Mouse (Mus musculus) lung, postnatal 0 days (tissue): Measurements from ENCODE around the gene Ppil1.

Experiments
- CTCF ChIP-seq: IDR thresholded peaks from 2 replicates; pipeline ENCODE4 v1.5.1; 2016; ENCODE audit warnings: antibody characterized with exemption, mild to moderate bottlenecking
- EP300 ChIP-seq: IDR thresholded peaks from 2 replicates; pipeline ENCODE4 v1.6.1; 2016; ENCODE audit warnings: antibody characterized with exemption, mild to moderate bottlenecking, control low read depth

GRCm38 (mm10) chr17:29267931-29268681 lies 4.1 kb upstream of the Ppil1 start:
- no peak for TF ChIP-seq CTCF
- no peak for TF ChIP-seq EP300
